Mouse (Mus musculus): ENCODE data around the gene Skint2.

The Skint2 gene

GRCm38 (mm10) chr4:112556894-112557293 lies at the start of gene Skint2:
TSS of gene Skint2 (plus strand) at chr4:112557194.
- DNase-seq = no peak
